In the genomic region with DNA sequence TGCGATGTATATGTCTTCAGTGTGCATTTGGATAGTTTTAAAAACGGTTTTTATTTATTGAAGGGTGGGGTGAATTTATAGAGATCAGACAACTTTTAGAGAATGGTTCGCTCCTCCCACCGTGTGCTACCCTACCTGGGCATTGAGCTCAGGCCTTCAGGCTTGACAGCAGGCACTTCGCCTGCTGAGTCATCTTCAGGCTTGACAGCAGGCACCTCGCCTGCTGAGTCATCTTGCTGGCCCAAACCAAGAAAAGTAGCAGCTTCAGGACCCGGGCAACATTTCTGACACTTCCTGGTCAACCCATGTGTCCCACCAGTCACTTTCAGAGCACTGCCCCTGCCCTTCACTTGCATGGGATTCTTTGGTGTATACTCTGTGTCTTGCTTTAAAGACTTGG, we compare ENCODE assay signal across 28 mouse cellular contexts. TPM values are rescaled to one million over a fixed set of nuclear protein-coding genes. Genes with fewer than 3 reads are reported as not detected.
DNase-seq lines count a peak whose midpoint lies in the region; ATAC-seq lines count a peak whose summit lies in the region.
"Had no signal": no experiment of that assay in that cellular context is flagged by ENCODE, and none has a peak within 500 bp of the region (broad histone marks: within the 10 kb centered on the region; RNA-seq: fewer than 3 reads in every experiment).

No protein-coding gene starts in this region.

- peak; percentile 13 for DNase-seq in adrenal gland, adult 2 months
- no peak for DNase-seq in adrenal gland, postnatal 25 days
- peak; percentile 74 for DNase-seq in 416B (ENCODE audit: low read depth)
- DNase-seq in MEL-GATA-1-ER (ENCODE audit: extremely low read depth, low read depth): peak; percentile 19
- DNase-seq in right cerebral cortex, postnatal 10 days (ENCODE audit: low spot score in 2 of 2): no peak
- no peak for DNase-seq in layer of hippocampus, adult 8-10 months (ENCODE audit: low spot score in 2 of 2)
- DNase-seq: adrenal gland, postnatal 10 days; cerebellum, adult 2 months; gastrocnemius, postnatal 36 days; lung, postnatal 4 days; right cerebral cortex, adult 18-20 months; thymus, postnatal 25 days had no signal

- peak; percentile 82 for ATAC-seq in erythroblast, adult 5-6 weeks (replicated peaks; ENCODE audit: low FRiP score, poor library complexity, severe bottlenecking)
- no peak for ATAC-seq in megakaryocyte, adult 5-6 weeks (ENCODE audit: poor library complexity, severe bottlenecking)
- ATAC-seq: forebrain, embryonic 14.5 days; hindbrain, postnatal 0 days; intestine, postnatal 0 days had no signal

RNA-seq across cellular contexts. Expression of a gene that starts 12.3 kb away (rescaled TPM):
- total RNA-seq in adrenal gland, adult 2 months (2021): not detected
- polyA plus RNA-seq in adrenal gland, adult 2 months (2012; rRNA removed): not detected in 2 replicates
- 0.15 TPM in 1 of 2 replicates, not detected in the other for total RNA-seq in adrenal gland, postnatal 25 days (2021)
- not detected in 2 replicates for total RNA-seq in erythroblast, adult 5-6 weeks (2015; ENCODE audit: low replicate concordance)
- not detected in 2 replicates for total RNA-seq in erythroblast, adult 5-6 weeks (2017; ENCODE audit: low replicate concordance)
- not detected in 2 replicates for total RNA-seq in megakaryocyte, adult 5-6 weeks (2015)
- total RNA-seq in megakaryocyte, adult 5-6 weeks (2017): not detected in 2 replicates
- under 1 TPM; 0.09 to 0.29 (median 0.16) TPM for total RNA-seq in layer of hippocampus, adult 8-10 months (2022)
- total RNA-seq: gastrocnemius, postnatal 36 days; heart, adult 8-10 months; hindbrain, postnatal 0 days; monocyte, adult 5-6 weeks had no signal
- polyA plus RNA-seq: cerebellum, adult 2 months; embryonic facial prominence, embryonic 11.5 days; erythroblast, embryonic 14.5 days; forebrain, embryonic 14.5 days; heart, embryonic 16.5 days; hindbrain, postnatal 0 days; kidney, postnatal 0 days; limb, embryonic 15.5 days; lung, embryonic 15.5 days; midbrain, embryonic 10.5 days; neural tube, embryonic 12.5 days had no signal

RNA-seq across cellular contexts. Expression of a gene that starts 22.2 kb away (rescaled TPM):
- total RNA-seq in adrenal gland, adult 2 months (2021): 10 to 100 TPM; 37.5 to 50.4 TPM
- 40.3 and 47.6 TPM in 2 replicates for polyA plus RNA-seq in adrenal gland, adult 2 months (2012; rRNA removed)
- 58.8 and 65.2 TPM in 2 replicates for total RNA-seq in adrenal gland, postnatal 25 days (2021)
- total RNA-seq in erythroblast, adult 5-6 weeks (2015; ENCODE audit: low replicate concordance): 10.4 and 19.9 TPM in 2 replicates
- 31.5 and 53.4 TPM in 2 replicates for total RNA-seq in erythroblast, adult 5-6 weeks (2017; ENCODE audit: low replicate concordance)
- total RNA-seq in megakaryocyte, adult 5-6 weeks (2015): 37.2 and 44.1 TPM in 2 replicates
- 38.1 and 57.9 TPM in 2 replicates for total RNA-seq in megakaryocyte, adult 5-6 weeks (2017)
- total RNA-seq in layer of hippocampus, adult 8-10 months (2022): 10 to 100 TPM; 44.7 to 51.3 (median 47.7) TPM

RNA-seq across cellular contexts. Expression of a gene that starts 45.5 kb away (rescaled TPM):
- 10 to 100 TPM in 1 of 2 experiments, 1 to 10 TPM in 1; 8.9 to 12.8 TPM for total RNA-seq in adrenal gland, adult 2 months (2021)
- polyA plus RNA-seq in adrenal gland, adult 2 months (2012; rRNA removed): 3.7 and 5.9 TPM in 2 replicates
- 17.3 and 18.5 TPM in 2 replicates for total RNA-seq in adrenal gland, postnatal 25 days (2021)
- total RNA-seq in erythroblast, adult 5-6 weeks (2015; ENCODE audit: low replicate concordance): 1.7 TPM in 1 of 2 replicates, not detected in the other
- 0.42 and 0.51 TPM in 2 replicates for total RNA-seq in erythroblast, adult 5-6 weeks (2017; ENCODE audit: low replicate concordance)
- total RNA-seq in megakaryocyte, adult 5-6 weeks (2015): 3.8 and 5.1 TPM in 2 replicates
- total RNA-seq in megakaryocyte, adult 5-6 weeks (2017): 6.6 and 8.7 TPM in 2 replicates
- 10 to 100 TPM; 12.4 to 15.1 (median 13.8) TPM for total RNA-seq in layer of hippocampus, adult 8-10 months (2022)

RNA-seq across cellular contexts. Expression of a gene that starts 45.8 kb away (rescaled TPM):
- total RNA-seq in adrenal gland, adult 2 months (2021): not detected
- polyA plus RNA-seq in adrenal gland, adult 2 months (2012; rRNA removed): not detected in 2 replicates
- not detected in 2 replicates for total RNA-seq in adrenal gland, postnatal 25 days (2021)
- total RNA-seq in erythroblast, adult 5-6 weeks (2015; ENCODE audit: low replicate concordance): not detected in 2 replicates
- total RNA-seq in erythroblast, adult 5-6 weeks (2017; ENCODE audit: low replicate concordance): not detected in 2 replicates
- not detected in 2 replicates for total RNA-seq in megakaryocyte, adult 5-6 weeks (2015)
- not detected in 2 replicates for total RNA-seq in megakaryocyte, adult 5-6 weeks (2017)
- total RNA-seq in layer of hippocampus, adult 8-10 months (2022): not detected
- total RNA-seq: adrenal gland, postnatal 10 days; gastrocnemius, postnatal 36 days; heart, adult 8-10 months; hindbrain, postnatal 0 days; left cerebral cortex, postnatal 25 days had no signal
- polyA plus RNA-seq: cerebellum, adult 2 months; embryonic facial prominence, embryonic 11.5 days; erythroblast, embryonic 14.5 days; forebrain, embryonic 14.5 days; heart, embryonic 16.5 days; hindbrain, postnatal 0 days; intestine, postnatal 0 days; kidney, postnatal 0 days; limb, embryonic 15.5 days; lung, embryonic 15.5 days; midbrain, embryonic 10.5 days; neural tube, embryonic 12.5 days had no signal

Comparison
In these comparisons a context has a peak if more than half of its experiments do, and no peak if none do; other contexts are left out.
1. DNase-seq: peak in adrenal gland, adult 2 months (single experiment), 416B (single experiment) and MEL-GATA-1-ER (single experiment); none in adrenal gland, postnatal 25 days (single experiment), right cerebral cortex, postnatal 10 days (0 of 2) and layer of hippocampus, adult 8-10 months (0 of 2).